Mouse (Mus musculus) limb, embryonic 13.5 days (tissue): ENCODE results near the gene Btbd3. TPM values are rescaled to one million over a fixed set of nuclear protein-coding genes. Genes with fewer than 3 reads are reported as not detected.

Experiments
- ATAC-seq: fragments of 200-750 bp; cut with Nextera tagmentation; 2 replicates; pipeline ENCODE4 v1.8.0; 2017; ENCODE audit warnings: low read depth, moderate number of reproducible peaks, moderate TSS enrichment; ENCODE audit not compliant: low FRiP score
- H3K27ac ChIP-seq: fragments of 300-500 bp; sonication (generic); 2 replicates; pipeline ENCODE4 v1.5.1; 2015; ENCODE audit warnings: inconsistent platforms, mild to moderate bottlenecking, moderate library complexity
- H3K27me3 ChIP-seq: fragments of 300-500 bp; sonication (generic); 2 replicates; pipeline ENCODE4 v1.6.1; 2015; ENCODE audit warnings: mild to moderate bottlenecking, inconsistent platforms
- H3K36me3 ChIP-seq: fragments of 300-500 bp; sonication (generic); 2 replicates; pipeline ENCODE4 v1.6.1; 2015; ENCODE audit warnings: inconsistent platforms, mild to moderate bottlenecking, moderate library complexity
- H3K4me1 ChIP-seq: fragments of 300-500 bp; sonication (generic); 2 replicates; pipeline ENCODE4 v1.6.1; 2015; ENCODE audit warnings: inconsistent platforms
- H3K4me2 ChIP-seq: fragments of 300-500 bp; sonication (generic); replicated peaks from 2 replicates; pipeline ENCODE4 v1.6.1; 2015; ENCODE audit warnings: inconsistent platforms, mild to moderate bottlenecking, moderate library complexity
- H3K4me3 ChIP-seq: fragments of 300-500 bp; sonication (generic); 2 replicates; pipeline ENCODE4 v1.5.1; 2015; ENCODE audit warnings: moderate library complexity, mild to moderate bottlenecking, inconsistent platforms
- H3K9ac ChIP-seq: fragments of 300-500 bp; sonication (generic); 2 replicates; pipeline ENCODE4 v1.6.1; 2015; ENCODE audit warnings: mild to moderate bottlenecking, inconsistent platforms
- H3K9me3 ChIP-seq: fragments of 300-500 bp; sonication (generic); 2 replicates; pipeline ENCODE4 v1.6.1; 2016; ENCODE audit warnings: inconsistent platforms
- WGBS: fragments of 180-500 bp; shearing (Covaris S2); methylation state at CpG from one replicate; pipeline ENCODE4 v1.1.7; 2015; 5-methylcytosine and 5-hydroxymethylcytosine counted together
- polyA plus RNA-seq: library from polyadenylated mRNA; unstranded; fragments of >200 nt; fragmentation: Nextera tagmentation; extraction: Ambion mirVana; gene quantifications from 2 replicates; pipeline ENCODE4 v1.2.1, GENCODE M21; 2015

The Btbd3 gene
- 23.4 and 23.5 TPM in 2 replicates for polyA plus RNA-seq

- H3K27me3 ChIP-seq: no peaks in the 10 kb centered on the region
- WGBS: 0% methylated on average over 39 of the region's 39 CpGs
- peak within 1 kb of the TSS; percentile 90 for H3K4me3 ChIP-seq
- H3K4me2 ChIP-seq: peak within 1 kb of the TSS; percentile 77
- H3K4me1 ChIP-seq: peaks cover 31% of the 10 kb centered on the region
- peak within 1 kb of the TSS; percentile 90 for H3K9ac ChIP-seq
- no peaks in the 10 kb centered on the region for H3K9me3 ChIP-seq
- H3K27ac ChIP-seq: peak within 1 kb of the TSS; percentile 93
- no peaks in the 10 kb centered on the region for H3K36me3 ChIP-seq
- peak; percentile 98 for ATAC-seq
These were observed at the start of gene Btbd3 for GRCm38 (mm10) chr2:138256411-138256810. Btbd3 (plus strand) TSS chr2:138256565.

DNA sequence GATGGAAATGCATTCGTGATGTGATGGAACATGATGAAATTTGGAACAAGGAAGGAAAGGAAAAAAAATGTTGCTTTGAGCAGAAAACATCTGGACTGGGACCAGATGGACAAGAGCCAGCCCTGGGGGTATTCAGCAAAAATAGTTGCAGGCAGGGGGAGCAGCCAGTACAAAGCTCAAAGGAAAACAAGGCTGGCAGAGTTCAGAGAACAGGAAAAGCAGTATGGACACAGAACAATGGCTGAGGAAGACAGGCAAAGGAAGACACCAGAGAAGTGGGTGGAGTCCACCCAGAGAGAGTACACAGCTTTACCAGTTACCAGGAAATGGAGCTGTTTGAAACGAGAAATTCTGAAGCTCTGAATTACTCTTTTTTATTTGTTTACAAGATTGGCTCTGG lies 40.8 kb upstream of the Btbd3 start:
- 0 out of 2 replicates have a peak, but pooled peaks cover 3% of the 10 kb centered on the region for H3K4me1 ChIP-seq
- peak; percentile 57; the same call in 1 of the 2 replicates for ATAC-seq
- no peaks in the 10 kb centered on the region for H3K27me3 ChIP-seq
- no peaks in the 10 kb centered on the region for H3K36me3 ChIP-seq
- no peak overlapping the region for H3K4me2 ChIP-seq
- H3K27ac ChIP-seq: no peak overlapping the region
- no peak overlapping the region for H3K4me3 ChIP-seq
- no peaks in the 10 kb centered on the region for H3K9me3 ChIP-seq
- WGBS: 37% methylated on average over 2 of the region's 2 CpGs
- H3K9ac ChIP-seq: no peak overlapping the region

DNA sequence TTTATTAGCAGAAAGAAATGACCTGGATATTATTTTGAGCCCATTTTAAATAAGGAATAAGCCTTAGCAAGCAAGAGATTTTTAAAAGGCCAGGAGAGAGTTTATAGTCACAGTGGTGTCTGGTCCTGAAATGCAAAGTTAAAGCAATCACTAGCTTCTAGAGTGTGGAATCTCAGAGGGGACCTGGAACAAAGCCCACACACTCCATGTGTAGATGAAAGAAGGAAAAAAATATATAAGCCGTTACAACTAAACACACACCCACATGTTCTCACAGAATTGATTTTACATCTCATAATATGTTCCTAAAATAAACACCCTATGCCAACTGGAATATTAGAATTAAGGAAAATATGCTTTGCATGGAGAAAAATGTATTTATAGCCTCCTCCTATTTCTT lies 36.1 kb upstream of the Btbd3 start:
- no peak overlapping the region for H3K4me3 ChIP-seq

GRCm38 (mm10) chr2:138232247-138232646 lies 24.1 kb upstream of the Btbd3 start:
- H3K9ac ChIP-seq: no peak overlapping the region
- no peaks in the 10 kb centered on the region for H3K27me3 ChIP-seq
- no peak for ATAC-seq
- no peak overlapping the region for H3K27ac ChIP-seq
- no peak overlapping the region for H3K4me3 ChIP-seq
- no peaks in the 10 kb centered on the region for H3K36me3 ChIP-seq
- no peak overlapping the region for H3K4me2 ChIP-seq
- no peaks in the 10 kb centered on the region for H3K9me3 ChIP-seq
- WGBS: 70% methylated on average over 5 of the region's 5 CpGs
- no peaks in the 10 kb centered on the region for H3K4me1 ChIP-seq

More for the DNA sequence above, 36.1 kb upstream of the Btbd3 start:
- ATAC-seq: no peak
- WGBS: 41% methylated on average over 1 of the region's 1 CpGs
- Histone ChIP-seq H3K27ac (no peak overlapping the region), H3K27me3 (no peaks in the 10 kb centered on the region), H3K9me3 (no peaks in the 10 kb centered on the region), H3K9ac (no peak overlapping the region), H3K36me3 (no peaks in the 10 kb centered on the region), H3K4me1 (peaks cover 17% of the 10 kb centered on the region), H3K4me2 (no peak overlapping the region)

DNA sequence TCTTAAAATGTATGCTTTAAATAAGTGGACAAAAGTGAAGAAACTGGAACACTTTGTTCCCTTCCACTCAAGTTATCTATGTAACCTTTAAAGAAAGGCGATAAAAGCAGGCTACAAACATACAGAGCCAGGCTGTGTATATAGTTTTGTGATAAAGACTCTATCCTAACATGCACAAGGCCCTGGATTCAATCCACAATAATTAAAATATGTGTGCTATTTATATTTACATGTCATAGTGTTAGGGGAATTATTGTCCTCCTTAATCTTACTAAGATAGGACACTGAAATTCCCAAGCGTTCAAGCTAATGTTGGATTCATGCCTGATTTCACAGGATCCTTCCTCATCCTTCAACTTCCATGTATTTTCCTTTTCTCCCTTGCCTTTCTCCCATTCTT lies 20.2 kb upstream of the Btbd3 start:
- no peak overlapping the region for H3K4me2 ChIP-seq
- ATAC-seq: no peak
- H3K27me3 ChIP-seq: no peaks in the 10 kb centered on the region
- H3K36me3 ChIP-seq: no peaks in the 10 kb centered on the region
- no peaks in the 10 kb centered on the region for H3K9me3 ChIP-seq
- no peak overlapping the region for H3K4me3 ChIP-seq
- H3K27ac ChIP-seq: no peak overlapping the region
- H3K4me1 ChIP-seq: no peaks in the 10 kb centered on the region
- 89% methylated on average over 2 of the region's 2 CpGs for WGBS
- no peak overlapping the region for H3K9ac ChIP-seq

DNA sequence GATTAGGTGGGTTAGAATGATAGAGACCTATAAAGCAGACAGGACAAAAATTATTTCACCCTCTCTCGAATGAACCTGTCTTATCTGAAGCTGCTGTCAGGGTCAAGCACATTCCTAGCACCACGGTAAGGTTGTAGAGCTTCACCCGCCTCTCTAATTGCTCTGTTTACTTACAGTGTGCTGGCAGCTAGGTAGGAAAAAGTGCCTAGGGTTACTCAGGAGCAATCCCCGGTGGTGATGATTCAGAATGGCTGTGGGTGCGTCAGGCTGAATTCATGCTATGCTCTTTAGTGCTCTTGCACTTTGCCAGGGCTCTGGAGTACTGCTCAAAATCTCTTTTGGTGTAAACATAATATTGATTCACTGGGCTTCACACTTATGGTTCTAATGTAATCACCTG lies 13.9 kb upstream of the Btbd3 start:
- Histone ChIP-seq H3K9me3 (no peaks in the 10 kb centered on the region), H3K4me3 (no peak overlapping the region), H3K4me2 (no peak overlapping the region), H3K36me3 (no peaks in the 10 kb centered on the region), H3K4me1 (no peaks in the 10 kb centered on the region), H3K9ac (no peak overlapping the region), H3K27ac (no peak overlapping the region), H3K27me3 (peaks cover 2% of the 10 kb centered on the region; the same call in 1 of the 2 replicates)
- ATAC-seq: no peak
- 51% methylated on average over 5 of the region's 5 CpGs for WGBS

DNA sequence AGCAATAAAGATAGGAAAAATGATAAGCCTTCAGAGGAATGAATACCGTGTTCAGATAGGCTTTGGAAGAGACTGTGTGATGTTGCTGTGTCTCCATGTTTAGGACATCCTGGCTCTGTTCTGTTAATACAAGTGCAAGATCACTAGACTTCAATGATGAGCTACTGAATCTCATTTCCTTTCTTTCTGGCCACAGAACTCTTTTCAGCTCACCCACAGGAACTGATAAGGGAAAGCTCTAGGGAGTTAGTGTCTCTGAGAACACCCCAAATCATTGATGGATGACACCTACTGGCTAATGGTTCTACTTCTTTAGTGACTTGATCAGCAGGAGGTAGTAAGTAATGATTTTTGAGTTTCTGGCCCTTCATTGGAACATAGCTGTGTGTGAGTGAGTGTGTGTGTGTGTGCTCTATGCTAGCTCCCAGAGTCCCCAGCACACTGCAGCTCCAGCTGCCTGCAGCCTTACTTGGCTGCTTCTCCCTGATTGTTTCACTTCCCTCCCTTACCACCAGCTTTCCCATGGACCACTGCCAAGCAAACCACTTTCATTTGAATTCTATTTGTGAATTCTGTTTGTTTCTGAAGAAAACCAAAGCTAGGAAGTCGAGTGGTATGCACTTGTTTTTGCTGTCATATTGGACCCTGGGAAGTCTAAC lies 10.6 kb upstream of the Btbd3 start:
- no peak overlapping the region for H3K9ac ChIP-seq
- H3K4me2 ChIP-seq: no peak overlapping the region
- ATAC-seq: no peak
- 57% methylated on average over 2 of the region's 2 CpGs for WGBS
- H3K36me3 ChIP-seq: no peaks in the 10 kb centered on the region
- H3K9me3 ChIP-seq: no peaks in the 10 kb centered on the region
- H3K4me3 ChIP-seq: no peak overlapping the region
- peaks cover 2% of the 10 kb centered on the region; the same call in 1 of the 2 replicates for H3K27me3 ChIP-seq
- no peaks in the 10 kb centered on the region for H3K4me1 ChIP-seq
- no peak overlapping the region for H3K27ac ChIP-seq

- H3K27me3 ChIP-seq: no peaks in the 10 kb centered on the region
- ATAC-seq: no peak
These were observed 8.4 kb upstream of the Btbd3 start for GRCm38 (mm10) chr2:138247986-138248385.

DNA sequence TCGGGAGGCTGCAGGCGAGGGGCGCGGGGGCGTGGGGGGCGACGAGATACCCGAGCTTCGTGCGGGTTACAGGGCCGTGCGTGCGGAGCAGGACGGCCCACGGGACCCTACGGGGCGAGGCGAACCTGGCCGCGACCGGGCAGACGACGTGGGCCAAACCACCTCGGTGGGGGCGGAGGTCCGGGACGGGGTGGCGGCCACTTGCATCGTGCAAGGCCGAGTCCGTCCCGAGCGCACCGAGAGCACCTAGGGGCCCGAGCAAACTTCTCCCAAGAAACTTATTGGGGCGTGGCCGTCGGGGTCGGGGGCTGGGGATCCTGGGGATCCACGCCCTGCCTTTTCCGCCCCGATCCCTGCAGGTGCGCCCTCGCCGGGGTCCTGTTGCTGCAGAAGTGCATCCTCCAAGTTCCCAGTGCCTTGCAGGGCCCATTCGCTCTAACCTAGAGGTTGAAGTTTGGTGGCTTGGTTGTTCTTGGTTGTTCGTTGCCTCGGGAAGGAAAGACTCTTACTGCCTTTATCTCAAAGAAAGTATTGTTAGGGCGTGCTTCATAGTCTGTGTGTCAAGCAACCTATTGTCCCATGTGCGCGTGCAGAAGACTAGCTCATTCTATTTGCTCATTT lies 596 bp downstream of the Btbd3 start:
- under 1% methylated on average over 51 of the region's 51 CpGs for WGBS
- ATAC-seq: peak; percentile 72
- H3K27ac ChIP-seq: peak overlapping the region; percentile 93
- peak overlapping the region; percentile 77 for H3K4me2 ChIP-seq
- peaks cover 31% of the 10 kb centered on the region for H3K4me1 ChIP-seq
- peak overlapping the region; percentile 90 for H3K9ac ChIP-seq
- H3K9me3 ChIP-seq: no peaks in the 10 kb centered on the region
- H3K27me3 ChIP-seq: no peaks in the 10 kb centered on the region
- peak overlapping the region; percentile 90 for H3K4me3 ChIP-seq
- no peaks in the 10 kb centered on the region for H3K36me3 ChIP-seq

More at GRCm38 (mm10) chr2:138247986-138248385, 8.4 kb upstream of the Btbd3 start:
- no peaks in the 10 kb centered on the region for H3K4me1 ChIP-seq
- 63% methylated on average over 2 of the region's 2 CpGs for WGBS
- H3K36me3 ChIP-seq: no peaks in the 10 kb centered on the region
- H3K4me2 ChIP-seq: no peak overlapping the region
- no peak overlapping the region for H3K27ac ChIP-seq
- H3K9me3 ChIP-seq: no peaks in the 10 kb centered on the region
- no peak overlapping the region for H3K9ac ChIP-seq
- no peak overlapping the region for H3K4me3 ChIP-seq

DNA sequence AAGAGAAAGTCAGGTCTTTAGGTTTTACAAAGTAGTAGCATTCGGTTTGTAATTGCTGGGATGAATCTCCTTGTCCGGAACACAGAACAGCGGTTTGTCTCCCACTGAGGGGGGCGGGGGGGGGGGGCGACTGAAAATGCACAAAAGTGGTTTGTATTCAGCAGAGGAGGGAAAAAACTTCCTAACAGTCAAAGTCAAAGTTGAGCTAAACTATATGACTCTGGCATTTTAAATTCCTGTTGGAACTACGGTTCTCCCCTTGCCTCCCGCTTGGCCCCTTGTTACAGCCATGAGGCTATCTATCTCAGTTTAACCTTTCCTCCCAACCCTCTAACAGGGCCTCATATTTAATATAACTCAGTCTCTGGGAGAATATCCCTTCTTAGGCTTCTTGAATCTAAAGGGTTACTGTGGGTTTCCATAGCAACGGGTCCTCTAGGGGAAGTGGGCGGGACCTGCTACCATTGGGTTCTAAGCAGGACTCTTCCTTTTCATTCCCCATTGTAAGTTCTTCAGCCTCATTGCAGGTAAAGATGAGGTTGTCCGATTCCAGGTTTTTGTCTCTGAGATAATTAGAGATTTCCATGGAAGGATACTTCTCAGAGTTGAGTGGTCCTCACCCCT lies 1.4 kb downstream of the Btbd3 start:
- Histone ChIP-seq H3K4me3 (peak overlapping the region; percentile 90), H3K4me2 (peak overlapping the region; percentile 77), H3K27ac (peak overlapping the region; percentile 93), H3K36me3 (no peaks in the 10 kb centered on the region), H3K9me3 (no peaks in the 10 kb centered on the region), H3K4me1 (peaks cover 35% of the 10 kb centered on the region), H3K9ac (peak overlapping the region; percentile 90), H3K27me3 (no peaks in the 10 kb centered on the region)
- ATAC-seq: 0 out of 2 replicates have a peak, but pooled peaks have one; percentile 6
- 2% methylated on average over 10 of the region's 10 CpGs for WGBS

GRCm38 (mm10) chr2:138261140-138261539 lies 4.8 kb downstream of the Btbd3 start:
- Histone ChIP-seq H3K27me3 (no peaks in the 10 kb centered on the region), H3K4me3 (no peak overlapping the region), H3K4me1 (peaks cover 50% of the 10 kb centered on the region), H3K4me2 (no peak overlapping the region), H3K27ac (no peak overlapping the region), H3K9me3 (no peaks in the 10 kb centered on the region), H3K9ac (no peak overlapping the region), H3K36me3 (no peaks in the 10 kb centered on the region)
- no peak for ATAC-seq
- WGBS: 88% methylated on average over 7 of the region's 7 CpGs

- H3K9me3 ChIP-seq: no peaks in the 10 kb centered on the region
- WGBS: 80% methylated on average over 11 of the region's 11 CpGs
- no peak overlapping the region for H3K9ac ChIP-seq
- H3K4me1 ChIP-seq: peaks cover 63% of the 10 kb centered on the region
- no peak overlapping the region for H3K4me3 ChIP-seq
- no peak overlapping the region for H3K27ac ChIP-seq
- no peak overlapping the region for H3K4me2 ChIP-seq
- H3K27me3 ChIP-seq: no peaks in the 10 kb centered on the region
- no peak for ATAC-seq
- H3K36me3 ChIP-seq: no peaks in the 10 kb centered on the region
These were observed 6.5 kb downstream of the Btbd3 start for GRCm38 (mm10) chr2:138262885-138263284.
